Mouse (Mus musculus): ENCODE data around the gene H2al1h. TPM values are rescaled to one million over a fixed set of nuclear protein-coding genes. Genes with fewer than 3 reads are reported as not detected.
"Not testable (repeated sequence)": the region's sequence is repeated elsewhere in the genome, so short reads cannot be mapped to it uniquely, and the experiment has no call there.

Gene H2al1h
- total and polyA plus RNA-seq, 2 experiments from 2014 or later, result not detected

GRCm38 (mm10) chrX:11311634-11312033, 9.7 kb upstream of the H2al1h start, which contains the start of gene H2al1e:
Gene H2al1e, plus strand, starts transcription at chrX:11311934.
- no CpG with 5 or more reads among the region's 3 CpGs for WGBS
- H3K27me3 ChIP-seq (ENCODE audit: insufficient read depth, low read length); H3K9ac ChIP-seq (replicated peaks; ENCODE audit: low read length); H3K4me2 ChIP-seq (ENCODE audit: low read depth, low read length); H3K36me3 ChIP-seq (ENCODE audit: insufficient read depth, low read length); H3K27ac ChIP-seq; ATAC-seq; H3K9me3 ChIP-seq (ENCODE audit: low read length); H3K4me3 ChIP-seq (ENCODE audit: low read length); H3K4me1 ChIP-seq (ENCODE audit: insufficient read depth, low read length); DNase-seq (ENCODE audit: low spot score): not testable (repeated sequence)

DNA sequence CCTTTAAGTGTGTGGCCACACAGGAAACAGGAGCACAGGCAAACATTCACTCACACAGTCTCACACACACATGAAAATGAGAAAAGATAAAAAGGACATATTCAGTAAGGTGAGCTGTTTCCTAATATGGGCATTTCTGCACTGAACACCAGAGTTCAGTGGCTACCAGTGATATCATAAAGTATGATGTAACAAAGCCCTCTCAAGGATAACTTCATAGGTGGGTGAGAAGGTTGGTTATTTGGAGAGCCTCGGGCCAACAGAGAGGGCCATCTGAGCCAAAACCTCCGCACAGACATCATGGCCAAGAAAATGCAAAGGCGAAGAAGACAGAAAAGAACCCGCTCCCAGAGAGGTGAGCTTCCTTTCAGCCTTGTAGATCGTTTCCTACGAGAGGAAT, 6.4 kb upstream of the H2al1h start, which contains the start of gene H2al1f:
Gene H2al1f, plus strand, starts transcription at position 301 of the 400 bp plus-strand sequence.
- not testable (repeated sequence) for H3K9me3 ChIP-seq (ENCODE audit: low read length); H3K9ac ChIP-seq (replicated peaks; ENCODE audit: low read length); H3K27ac ChIP-seq; ATAC-seq; H3K36me3 ChIP-seq (ENCODE audit: insufficient read depth, low read length); H3K4me3 ChIP-seq (ENCODE audit: low read length); H3K4me2 ChIP-seq (ENCODE audit: low read depth, low read length); H3K4me1 ChIP-seq (ENCODE audit: insufficient read depth, low read length); DNase-seq (ENCODE audit: low spot score); H3K27me3 ChIP-seq (ENCODE audit: insufficient read depth, low read length)
- WGBS, result no CpG with 5 or more reads among the region's 6 CpGs

GRCm38 (mm10) chrX:11317956-11318355, 3.3 kb upstream of the H2al1h start, which contains the start of gene H2al1g:
Gene H2al1g, plus strand, starts transcription at chrX:11318256.
- not testable (repeated sequence) for H3K4me3 ChIP-seq (ENCODE audit: low read length); DNase-seq (ENCODE audit: low spot score)
- WGBS, result no CpG with 5 or more reads among the region's 3 CpGs

DNA sequence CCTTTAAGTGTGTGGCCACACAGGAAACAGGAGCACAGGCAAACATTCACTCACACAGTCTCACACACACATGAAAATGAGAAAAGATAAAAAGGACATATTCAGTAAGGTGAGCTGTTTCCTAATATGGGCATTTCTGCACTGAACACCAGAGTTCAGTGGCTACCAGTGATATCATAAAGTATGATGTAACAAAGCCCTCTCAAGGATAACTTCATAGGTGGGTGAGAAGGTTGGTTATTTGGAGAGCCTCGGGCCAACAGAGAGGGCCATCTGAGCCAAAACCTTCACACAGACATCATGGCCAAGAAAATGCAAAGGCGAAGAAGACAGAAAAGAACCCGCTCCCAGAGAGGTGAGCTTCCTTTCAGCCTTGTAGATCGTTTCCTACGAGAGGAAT, 3.1 kb downstream of the H2al1h start, which contains the start of gene H2al1i:
Gene H2al1i, plus strand, starts transcription at position 301 of the 400 bp plus-strand sequence.
- not testable (repeated sequence) for H3K4me1 ChIP-seq (ENCODE audit: insufficient read depth, low read length); H3K4me3 ChIP-seq (ENCODE audit: low read length); H3K4me2 ChIP-seq (ENCODE audit: low read depth, low read length); DNase-seq (ENCODE audit: low spot score); H3K36me3 ChIP-seq (ENCODE audit: insufficient read depth, low read length); ATAC-seq; H3K27me3 ChIP-seq (ENCODE audit: insufficient read depth, low read length); H3K9ac ChIP-seq (replicated peaks; ENCODE audit: low read length); H3K9me3 ChIP-seq (ENCODE audit: low read length); H3K27ac ChIP-seq
- 100% methylated on average over 2 of the region's 5 CpGs for WGBS

More at GRCm38 (mm10) chrX:11317956-11318355, 3.3 kb upstream of the H2al1h start, which contains the start of gene H2al1g:
- H3K9ac ChIP-seq (replicated peaks; ENCODE audit: low read length); H3K9me3 ChIP-seq (ENCODE audit: low read length); H3K36me3 ChIP-seq (ENCODE audit: insufficient read depth, low read length); H3K4me1 ChIP-seq (ENCODE audit: insufficient read depth, low read length); H3K4me2 ChIP-seq (ENCODE audit: low read depth, low read length); H3K27me3 ChIP-seq (ENCODE audit: insufficient read depth, low read length); H3K27ac ChIP-seq; ATAC-seq: not testable (repeated sequence)

DNA sequence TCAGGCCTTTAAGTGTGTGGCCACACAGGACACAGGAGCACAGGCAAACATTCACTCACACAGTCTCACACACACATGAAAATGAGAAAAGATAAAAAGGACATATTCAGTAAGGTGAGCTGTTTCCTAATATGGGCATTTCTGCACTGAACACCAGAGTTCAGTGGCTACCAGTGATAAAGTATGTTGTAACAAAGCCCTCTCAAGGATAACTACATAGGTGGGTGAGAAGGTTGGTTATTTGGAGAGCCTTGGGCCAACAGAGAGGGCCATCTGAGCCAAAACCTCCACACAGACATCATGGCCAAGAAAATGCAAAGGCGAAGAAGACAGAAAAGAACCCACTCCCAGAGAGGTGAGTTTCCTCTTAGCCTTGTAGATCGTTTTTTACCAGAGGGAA, 6.2 kb downstream of the H2al1h start, which contains the start of gene H2al1j:
Gene H2al1j, plus strand, starts transcription at position 301 of the 400 bp plus-strand sequence.
- H3K9ac ChIP-seq (replicated peaks; ENCODE audit: low read length); DNase-seq (ENCODE audit: low spot score); H3K4me3 ChIP-seq (ENCODE audit: low read length); H3K9me3 ChIP-seq (ENCODE audit: low read length); H3K36me3 ChIP-seq (ENCODE audit: insufficient read depth, low read length); H3K4me1 ChIP-seq (ENCODE audit: insufficient read depth, low read length); ATAC-seq; H3K4me2 ChIP-seq (ENCODE audit: low read depth, low read length); H3K27me3 ChIP-seq (ENCODE audit: insufficient read depth, low read length); H3K27ac ChIP-seq: not testable (repeated sequence)
- WGBS, result 88% methylated on average over 2 of the region's 2 CpGs

DNA sequence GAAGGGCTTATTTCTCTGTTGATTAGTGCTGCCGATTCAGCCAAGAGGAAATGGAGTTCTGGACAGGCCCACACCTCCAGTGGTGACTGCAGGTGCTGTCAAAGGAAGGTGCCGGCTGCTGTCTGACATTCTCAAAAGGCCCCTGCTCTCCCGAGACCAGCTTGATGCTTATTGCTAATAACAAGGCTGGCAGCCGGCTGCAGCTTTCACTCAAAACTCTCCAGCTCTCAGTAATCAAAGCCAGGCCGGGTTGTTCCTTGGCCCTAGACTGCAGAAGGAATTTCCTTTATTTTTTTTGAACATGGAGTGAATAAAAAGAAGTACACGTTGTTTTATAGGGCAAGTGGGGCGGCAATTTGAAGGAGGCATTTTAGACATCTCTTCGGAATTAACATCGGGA, 24.5 kb downstream of the H2al1h start:
- H3K4me1 ChIP-seq (ENCODE audit: insufficient read depth, low read length), result no peaks in the 10 kb centered on the region
- no peaks in the 10 kb centered on the region for H3K27me3 ChIP-seq (ENCODE audit: insufficient read depth, low read length)
- WGBS, result 60% methylated on average over 9 of the region's 9 CpGs
- ATAC-seq (no peak), DNase-seq (ENCODE audit: low spot score) (peak; percentile 6)
- no peak overlapping the region for H3K4me3 ChIP-seq (ENCODE audit: low read length)
- H3K27ac ChIP-seq, result no peak overlapping the region
- H3K4me2 ChIP-seq (ENCODE audit: low read depth, low read length), result no peak overlapping the region
- no peaks in the 10 kb centered on the region for H3K9me3 ChIP-seq (ENCODE audit: low read length)
- H3K36me3 ChIP-seq (ENCODE audit: insufficient read depth, low read length), result no peaks in the 10 kb centered on the region
- TF ChIP-seq CTCF (IDR thresholded peaks at IDR 0.05; ENCODE audit: low read depth), result no peak
- H3K9ac ChIP-seq (replicated peaks; ENCODE audit: low read length), result no peak overlapping the region

- Histone ChIP-seq H3K9me3 (ENCODE audit: low read length) (no peaks in the 10 kb centered on the region), H3K4me2 (ENCODE audit: low read depth, low read length) (no peak overlapping the region), H3K27me3 (ENCODE audit: insufficient read depth, low read length) (no peaks in the 10 kb centered on the region), H3K27ac (no peak overlapping the region), H3K9ac (replicated peaks; ENCODE audit: low read length) (no peak overlapping the region), H3K4me3 (ENCODE audit: low read length) (no peak overlapping the region), H3K36me3 (ENCODE audit: insufficient read depth, low read length) (no peaks in the 10 kb centered on the region), H3K4me1 (ENCODE audit: insufficient read depth, low read length) (no peaks in the 10 kb centered on the region)
- no peak for DNase-seq (ENCODE audit: low spot score)
- no peak for TF ChIP-seq CTCF (IDR thresholded peaks at IDR 0.05; ENCODE audit: low read depth)
- no peak for ATAC-seq
- 78% methylated on average over 3 of the region's 3 CpGs for WGBS
Observed at GRCm38 (mm10) chrX:11346756-11347155, 25.5 kb downstream of the H2al1h start.
